Mouse (Mus musculus) thymus, postnatal 10 days (tissue): ENCODE measurements around the gene Ythdf1.

Source experiments
- DNase-seq, 2 experiments: peaks; one replicate each; pipeline ENCODE4 v3.0.0; 2021; ENCODE audit warnings: low spot score in 2 of 2

Ythdf1 gene

GRCm38 (mm10) chr2:180920810-180921400, at the start of gene Ythdf1:
TSS of gene Ythdf1 (minus strand) at chr2:180920949.
- DNase-seq = peak; percentile 97 to 99

- DNase-seq = peak; percentile 76 to 82
These were observed 46.4 kb upstream of the Ythdf1 start, which contains the start of gene Arfgap1 for GRCm38 (mm10) chr2:180967010-180967763. TSS of gene Arfgap1 (plus strand) at chr2:180967225.

- peak in 1 of 2 experiments; percentile 12 for DNase-seq
These were observed 45.5 kb upstream of the Ythdf1 start for GRCm38 (mm10) chr2:180966092-180966882.

GRCm38 (mm10) chr2:180963956-180964355, 43.2 kb upstream of the Ythdf1 start:
- peak; percentile 14 to 59 for DNase-seq

- no peak for DNase-seq
These were observed 42.0 kb upstream of the Ythdf1 start for GRCm38 (mm10) chr2:180962616-180963308.

- no peak for DNase-seq
These were observed 39.4 kb upstream of the Ythdf1 start for GRCm38 (mm10) chr2:180960187-180960586.

GRCm38 (mm10) chr2:180959605-180960004, 38.9 kb upstream of the Ythdf1 start:
- no peak for DNase-seq

GRCm38 (mm10) chr2:180954061-180955047, 33.6 kb upstream of the Ythdf1 start, which contains the start of gene Nkain4:
TSS of gene Nkain4 (minus strand) at chr2:180954699.
- no peak for DNase-seq

GRCm38 (mm10) chr2:180953638-180954037, 32.9 kb upstream of the Ythdf1 start:
- no peak for DNase-seq

GRCm38 (mm10) chr2:180952731-180953171, 32.0 kb upstream of the Ythdf1 start:
- no peak for DNase-seq

GRCm38 (mm10) chr2:180949947-180950346, 29.2 kb upstream of the Ythdf1 start:
- DNase-seq = no peak

- no peak for DNase-seq
These were observed 21.1 kb upstream of the Ythdf1 start for GRCm38 (mm10) chr2:180941869-180942268.

- no peak for DNase-seq
These were observed 19.4 kb upstream of the Ythdf1 start for GRCm38 (mm10) chr2:180940187-180940586.

- no peak for DNase-seq
These were observed 11.7 kb upstream of the Ythdf1 start for GRCm38 (mm10) chr2:180932418-180932817.

- DNase-seq = no peak
These were observed 8.0 kb upstream of the Ythdf1 start, which contains the start of gene Birc7 for GRCm38 (mm10) chr2:180928723-180929122. TSS of gene Birc7 (plus strand) at chr2:180929023.

- peak; percentile 15 to 51 for DNase-seq
These were observed 4.4 kb upstream of the Ythdf1 start for GRCm38 (mm10) chr2:180925176-180925575.

- no peak for DNase-seq
These were observed 2.0 kb upstream of the Ythdf1 start for GRCm38 (mm10) chr2:180922739-180923138.

- peak; percentile 33 to 55 for DNase-seq
These were observed 588 bp downstream of the Ythdf1 start for GRCm38 (mm10) chr2:180919913-180920809.

- no peak for DNase-seq
These were observed 4.8 kb downstream of the Ythdf1 start for GRCm38 (mm10) chr2:180915886-180916433.
